Mouse (Mus musculus): ENCODE measurements around the gene Celf3. TPM values are rescaled to one million over a fixed set of nuclear protein-coding genes. Genes with fewer than 3 reads are reported as not detected.

Celf3 gene
- polyA plus RNA-seq, 1 experiment from 2014 or later = 2.3 TPM

Other genes with a start within 250 kb of the Celf3 start
- not detected in 2 replicates for gene Gm4778, start 214.3 kb upstream of the Celf3 start, polyA plus RNA-seq (2015; fragmentation: Nextera tagmentation; extraction: Ambion mirVana)
- gene Them4, start 168.2 kb upstream of the Celf3 start, polyA plus RNA-seq (2015; fragmentation: Nextera tagmentation; extraction: Ambion mirVana) = 10.2 TPM in 2 replicates
- 0.40 and 0.73 TPM in 2 replicates for gene Them5, start 136.2 kb upstream of the Celf3 start, polyA plus RNA-seq (2015; fragmentation: Nextera tagmentation; extraction: Ambion mirVana)
- gene C2cd4d, start 115.9 kb upstream of the Celf3 start, polyA plus RNA-seq (2015; fragmentation: Nextera tagmentation; extraction: Ambion mirVana) = 0.16 and 0.68 TPM in 2 replicates
- gene Rorc, start 105.5 kb upstream of the Celf3 start, polyA plus RNA-seq (2015; fragmentation: Nextera tagmentation; extraction: Ambion mirVana) = 8.9 and 9.5 TPM in 2 replicates
- gene Lingo4, start 79.8 kb upstream of the Celf3 start, polyA plus RNA-seq (2015; fragmentation: Nextera tagmentation; extraction: Ambion mirVana) = 0.35 and 0.44 TPM in 2 replicates
- 12.5 and 12.6 TPM in 2 replicates for gene Tdrkh, start 65.0 kb upstream of the Celf3 start, polyA plus RNA-seq (2015; fragmentation: Nextera tagmentation; extraction: Ambion mirVana)
- gene Mrpl9, start 35.0 kb upstream of the Celf3 start, polyA plus RNA-seq (2015; fragmentation: Nextera tagmentation; extraction: Ambion mirVana) = 58.8 and 59.8 TPM in 2 replicates
- gene Oaz3, start 34.4 kb upstream of the Celf3 start, polyA plus RNA-seq (2015; fragmentation: Nextera tagmentation; extraction: Ambion mirVana) = 0.31 and 0.49 TPM in 2 replicates
- 16.1 and 28.1 TPM in 2 replicates for gene Riiad1, start 2.0 kb downstream of the Celf3 start, polyA plus RNA-seq (2015; fragmentation: Nextera tagmentation; extraction: Ambion mirVana)
- gene Snx27, start 104.4 kb downstream of the Celf3 start, polyA plus RNA-seq (2015; fragmentation: Nextera tagmentation; extraction: Ambion mirVana) = 38.6 and 45.6 TPM in 2 replicates
- gene Gm10972, start 164.8 kb downstream of the Celf3 start, polyA plus RNA-seq (2015; fragmentation: Nextera tagmentation; extraction: Ambion mirVana) = not detected in 2 replicates
- gene Tuft1, start 180.6 kb downstream of the Celf3 start, polyA plus RNA-seq (2015; fragmentation: Nextera tagmentation; extraction: Ambion mirVana) = 10.9 and 11.9 TPM in 2 replicates
- 8.9 and 13.3 TPM in 2 replicates for gene Selenbp2, start 215.3 kb downstream of the Celf3 start, polyA plus RNA-seq (2015; fragmentation: Nextera tagmentation; extraction: Ambion mirVana)

Measured in lung, embryonic 16.5 days (tissue).